Mouse (Mus musculus) cerebellum, adult 2 months (tissue): ENCODE measurements at regions not wholly inside any gene's neighbourhood (a gene's known extent, or its start where the extent isn't known, plus 50 kb on each side); places are given as distances from the start of the nearest gene placed in this dataset.

Experiments
- CTCF ChIP-seq: fragments of 200-500 bp; IDR thresholded peaks from 2 replicates; pipeline ENCODE4 v1.5.1; 2011; ENCODE audit warnings: low read depth, mild to moderate bottlenecking, control low read depth, low read length, moderate library complexity, borderline replicate concordance; ENCODE audit not compliant: insufficient read depth
- POLR2A ChIP-seq: fragments of 200-500 bp; IDR thresholded peaks from 2 replicates; pipeline ENCODE4 v1.6.1; 2011; ENCODE audit warnings: low read length, control low read depth, borderline replicate concordance; ENCODE audit not compliant: insufficient read depth

DNA sequence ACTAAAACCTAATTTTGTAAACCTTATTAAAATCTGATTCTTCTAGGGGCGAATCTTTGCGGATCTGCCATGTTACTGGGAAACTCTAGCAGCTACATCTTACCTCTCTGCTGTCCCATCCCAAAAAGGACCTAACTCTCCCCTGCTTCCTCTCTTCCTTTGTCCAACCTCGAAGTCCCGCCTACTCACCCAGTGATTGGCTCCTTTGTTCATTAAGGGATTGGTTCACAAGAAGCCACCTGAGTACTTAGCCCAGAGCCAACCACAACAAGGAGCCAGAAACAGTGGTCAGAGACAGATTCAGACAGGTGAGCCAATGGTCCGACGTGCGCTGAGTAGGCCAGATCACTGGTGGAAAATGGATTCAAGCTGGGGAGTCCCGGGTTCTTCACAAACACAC, 60.0 kb upstream of the Gm10260 start:
- TF ChIP-seq CTCF (no peak), POLR2A (no peak)
